Mouse (Mus musculus): ENCODE data around the gene Cenps. TPM values are rescaled to one million over a fixed set of nuclear protein-coding genes. Genes with fewer than 3 reads are reported as not detected.
A peak's percentile ranks its signal among the peaks of the same experiment; 100 is the strongest.
"Not testable (repeated sequence)": the region's sequence is repeated elsewhere in the genome, so short reads cannot be mapped to it uniquely, and the experiment has no call there.

The Cenps gene
- 10 to 100 TPM; 20.0 to 24.3 TPM for total RNA-seq (2021)

DNA sequence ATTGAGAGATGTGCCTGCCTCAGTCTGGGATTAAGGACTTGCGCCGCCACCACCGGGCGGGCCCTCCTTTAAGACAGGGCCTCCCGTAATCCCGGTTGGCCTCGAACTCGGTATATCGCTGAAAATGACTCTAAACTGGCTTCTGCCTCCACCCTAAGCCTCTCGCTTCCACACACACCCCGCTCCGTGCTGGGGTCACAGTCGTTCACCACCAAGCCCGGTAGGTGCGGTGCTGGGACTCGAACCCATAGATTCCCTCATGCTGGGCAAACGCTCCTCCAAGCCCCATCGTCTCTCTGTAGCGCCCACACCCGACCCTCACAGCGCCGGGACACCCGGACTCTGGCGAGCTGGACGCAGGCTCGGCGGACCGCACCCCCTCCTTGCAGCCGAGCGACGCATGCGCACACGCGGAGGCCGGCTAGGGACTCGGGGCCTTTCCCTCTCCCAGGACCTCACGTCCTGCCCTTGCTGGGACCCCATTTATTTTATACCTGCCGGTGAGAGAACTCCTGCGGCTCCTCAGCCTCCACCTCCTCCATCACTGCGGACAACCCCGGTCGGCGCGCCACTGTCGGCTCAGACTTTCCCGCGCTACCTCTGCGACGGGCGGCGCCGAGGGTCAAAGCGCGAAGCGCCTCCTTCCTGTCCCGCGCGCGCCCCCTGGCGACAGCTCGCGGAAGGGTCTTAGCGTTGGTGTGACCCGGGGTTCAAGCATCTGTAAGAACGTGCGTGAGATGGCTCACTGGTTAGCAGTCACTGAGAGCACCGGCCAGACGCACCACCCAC, at the start of gene Cenps:
TSS of gene Cenps (minus strand) at position 648 of the 789 bp plus-strand sequence.
- DNase-seq (ENCODE audit: low spot score in 2 of 2): peak; percentile 89
- intact Hi-C loops (cut with DNase I): no loop called here

DNA sequence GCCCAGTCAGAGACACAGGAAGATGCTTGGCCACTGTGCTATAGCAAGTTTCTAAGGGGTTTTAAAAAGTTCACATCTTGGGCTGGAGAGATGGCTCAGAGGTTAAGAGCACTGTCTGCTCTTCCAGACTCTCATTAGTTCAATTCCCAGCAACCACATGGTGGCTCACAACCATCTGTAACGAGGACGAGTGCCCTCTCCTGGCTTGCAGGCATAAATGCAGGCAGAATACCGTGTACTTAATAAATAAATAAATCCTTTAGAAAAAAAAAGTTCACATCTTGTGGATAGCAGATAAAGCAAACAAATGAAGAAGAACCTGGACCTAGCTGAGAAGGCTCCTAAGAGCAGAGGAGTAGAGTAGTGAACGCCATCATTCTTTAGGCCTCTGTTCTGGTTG, 45.3 kb upstream of the Cenps start:
- intact Hi-C loops (cut with DNase I): loop anchor here (5.0 kb wide), 1 partner anchor 40 kb away; no protein-coding TSS in a partner anchor
- DNase-seq (ENCODE audit: low spot score in 2 of 2): no peak

DNA sequence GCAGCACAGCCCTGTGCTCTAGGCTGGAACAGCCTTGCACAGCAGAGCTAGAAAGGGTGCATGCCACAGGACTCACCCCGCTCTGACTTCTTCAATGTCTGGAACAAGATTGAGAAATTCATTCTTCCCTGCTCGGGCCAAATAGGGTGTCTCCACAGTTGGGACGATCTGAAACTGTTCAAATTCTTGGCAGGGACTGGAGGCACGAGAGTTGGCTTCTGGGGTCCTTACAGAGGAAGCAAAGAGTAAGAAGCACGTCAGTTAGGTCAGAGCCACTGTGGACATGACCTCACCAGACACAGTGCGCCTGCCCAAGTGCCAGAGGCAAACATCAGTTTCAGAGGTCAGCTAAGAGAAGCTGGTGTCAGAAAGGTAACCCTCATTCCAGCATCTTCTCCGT, 44.8 kb upstream of the Cenps start:
- no peak for DNase-seq (ENCODE audit: low spot score in 2 of 2)
- intact Hi-C loops (cut with DNase I): loop anchor here (5.0 kb wide), 1 partner anchor 40 kb away; no protein-coding TSS in a partner anchor

DNA sequence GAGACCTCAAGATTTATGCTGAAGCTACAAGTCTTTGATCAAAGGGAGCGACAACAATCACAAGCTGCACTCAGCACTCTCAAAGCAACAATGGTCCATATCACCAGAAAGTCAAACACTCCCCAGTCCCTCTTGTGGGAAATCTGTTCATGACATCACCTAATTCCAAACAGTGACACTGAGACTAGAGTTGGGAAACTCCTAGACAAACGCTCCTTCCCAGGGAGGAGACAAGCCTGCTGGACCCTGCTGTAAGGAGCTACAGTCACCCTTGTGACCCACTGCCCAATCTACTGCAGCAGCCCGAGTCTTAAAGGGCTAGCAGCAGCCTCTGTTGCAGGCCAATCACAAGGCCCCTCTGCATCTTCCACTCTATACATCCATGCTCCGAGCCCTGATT, 42.1 kb upstream of the Cenps start:
- intact Hi-C loops (cut with DNase I): no loop called here
- no peak for DNase-seq (ENCODE audit: low spot score in 2 of 2)

DNA sequence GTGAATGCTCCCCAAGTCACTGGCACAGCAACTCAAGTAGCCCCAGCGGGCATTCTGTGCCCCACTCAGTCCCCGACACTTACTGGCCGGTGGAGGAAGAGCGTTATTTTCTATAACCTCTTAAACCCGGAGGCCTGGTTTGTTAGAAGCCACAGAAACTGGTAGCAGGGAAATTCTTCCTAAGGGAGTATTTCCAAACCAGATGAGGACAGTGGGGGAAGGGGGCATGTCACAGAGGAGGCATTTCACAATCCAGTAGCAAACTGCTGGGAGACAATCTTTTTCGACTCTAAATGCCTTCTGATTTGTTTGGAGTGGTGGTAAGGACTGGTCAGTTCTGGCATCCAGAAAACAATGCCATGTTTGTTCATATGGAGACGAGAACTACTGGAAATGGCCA, 41.7 kb upstream of the Cenps start:
- intact Hi-C loops (cut with DNase I): no loop called here
- DNase-seq (ENCODE audit: low spot score in 2 of 2): no peak

DNA sequence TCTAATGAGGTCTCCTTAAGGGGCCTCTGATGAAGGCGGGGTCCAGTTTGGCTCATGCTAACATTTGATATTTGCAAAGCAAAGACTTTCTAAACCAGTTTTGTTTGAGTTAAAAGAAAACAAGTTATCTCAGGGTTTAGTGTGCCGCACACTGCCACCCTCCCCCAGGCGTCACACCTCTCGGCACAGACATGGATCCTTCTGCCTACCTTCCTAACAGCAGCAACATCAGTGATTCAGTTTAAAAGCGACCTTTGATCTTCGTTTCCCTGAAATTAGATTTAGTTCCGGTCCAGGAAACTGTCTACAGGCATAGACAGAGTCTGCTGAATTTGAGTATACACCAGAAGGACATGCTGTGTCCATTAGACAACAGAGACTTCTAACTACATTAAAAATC, 40.9 kb upstream of the Cenps start:
- no peak for DNase-seq (ENCODE audit: low spot score in 2 of 2)
- intact Hi-C loops (cut with DNase I): no loop called here

DNA sequence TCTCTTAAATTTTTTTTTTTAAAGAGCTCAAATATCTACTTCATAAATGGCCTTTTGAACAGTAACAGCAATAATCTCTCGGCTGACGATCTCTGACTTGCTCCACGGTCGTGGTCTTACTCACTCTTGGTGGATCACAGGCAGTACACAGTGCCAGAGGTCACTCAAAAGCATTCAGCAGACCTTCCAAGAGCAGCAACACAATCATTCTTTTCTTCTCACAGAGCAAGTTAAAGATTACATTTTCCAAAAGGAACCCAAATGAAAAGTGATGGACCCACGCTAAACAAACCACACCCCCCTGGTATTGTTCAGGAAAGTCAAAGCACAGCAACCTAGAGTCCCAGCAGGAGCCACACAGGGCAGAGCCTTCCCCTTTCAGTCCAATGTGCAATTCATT, 39.6 kb upstream of the Cenps start:
- intact Hi-C loops (cut with DNase I): no loop called here
- no peak for DNase-seq (ENCODE audit: low spot score in 2 of 2)

DNA sequence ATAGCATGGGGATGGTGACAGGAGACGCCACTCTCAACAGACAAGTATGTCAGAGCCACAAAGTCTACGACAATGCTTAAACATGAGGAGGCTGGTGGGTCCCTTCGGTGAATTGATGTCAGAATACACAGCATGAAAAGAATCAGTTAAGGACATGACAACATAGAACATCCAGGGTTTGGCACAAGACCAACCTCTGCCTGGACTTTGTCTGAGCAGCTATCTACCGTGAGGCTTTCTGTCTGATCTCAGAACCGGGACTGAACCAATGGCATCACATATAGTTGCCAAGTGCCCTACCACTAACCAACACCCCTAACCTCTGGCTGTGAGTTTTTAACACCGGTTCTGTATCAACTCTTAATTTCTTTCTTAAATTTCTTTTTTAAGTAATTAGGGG, 39.2 kb upstream of the Cenps start:
- intact Hi-C loops (cut with DNase I): no loop called here
- no peak for DNase-seq (ENCODE audit: low spot score in 2 of 2)

DNA sequence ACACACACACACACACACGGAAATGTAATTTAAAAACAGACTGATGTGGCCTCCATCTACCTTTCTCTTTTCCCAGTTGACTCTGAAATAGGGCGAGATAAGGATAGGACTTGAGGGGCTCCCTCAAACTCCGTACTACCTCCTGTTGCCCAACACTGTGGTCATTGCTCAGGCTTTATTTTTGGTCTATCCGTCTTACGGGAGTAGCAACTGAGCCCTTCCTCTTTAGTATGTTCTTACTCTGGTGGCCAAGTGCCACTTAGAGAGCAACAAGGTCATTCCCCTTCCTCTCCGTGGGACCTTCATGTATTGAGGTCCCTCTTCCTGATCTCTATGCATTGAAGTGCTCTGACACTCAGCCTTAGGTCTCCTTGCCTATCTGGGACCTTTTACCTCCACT, 36.2 kb upstream of the Cenps start:
- intact Hi-C loops (cut with DNase I): no loop called here
- no peak for DNase-seq (ENCODE audit: low spot score in 2 of 2)

DNA sequence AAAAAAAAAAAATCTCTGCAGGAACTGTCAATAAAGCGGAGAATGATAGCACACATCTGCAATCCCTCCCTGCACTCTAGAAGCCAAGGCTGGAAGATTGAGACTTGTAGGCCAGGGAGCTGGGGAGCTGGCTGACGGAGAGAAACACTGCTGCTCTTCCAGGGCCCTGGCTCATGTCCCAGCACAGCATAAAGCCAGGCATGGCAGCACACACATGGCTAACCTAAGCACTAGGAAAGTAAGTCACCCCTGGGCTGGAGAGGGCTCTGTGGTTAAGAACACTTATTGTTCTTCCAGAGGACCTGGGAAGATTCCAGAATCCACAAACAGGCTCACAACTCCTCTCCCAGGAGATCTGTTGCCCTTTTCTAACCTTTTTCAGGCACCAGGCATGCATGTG, 35.2 kb upstream of the Cenps start:
- intact Hi-C loops (cut with DNase I): no loop called here
- no peak for DNase-seq (ENCODE audit: low spot score in 2 of 2)

DNA sequence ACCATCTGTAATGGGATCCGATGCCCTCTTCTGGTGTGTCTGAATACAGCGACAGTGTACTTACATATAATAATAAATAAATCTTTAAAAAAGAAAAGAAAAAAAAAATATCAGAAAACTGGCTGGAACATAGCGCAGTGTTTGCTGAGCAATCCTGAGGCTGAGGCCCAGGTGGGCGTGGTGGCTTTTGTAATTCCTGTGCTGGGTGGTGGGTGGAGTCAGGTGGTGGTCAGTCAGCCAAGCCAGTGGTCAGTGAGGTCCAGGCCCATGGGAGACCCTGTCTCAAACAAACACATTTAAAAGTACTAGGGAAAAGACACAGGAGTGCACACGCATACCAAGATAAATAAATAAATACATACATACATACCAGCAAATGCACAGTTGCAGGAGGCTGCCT, 34.7 kb upstream of the Cenps start:
- intact Hi-C loops (cut with DNase I): no loop called here

DNA sequence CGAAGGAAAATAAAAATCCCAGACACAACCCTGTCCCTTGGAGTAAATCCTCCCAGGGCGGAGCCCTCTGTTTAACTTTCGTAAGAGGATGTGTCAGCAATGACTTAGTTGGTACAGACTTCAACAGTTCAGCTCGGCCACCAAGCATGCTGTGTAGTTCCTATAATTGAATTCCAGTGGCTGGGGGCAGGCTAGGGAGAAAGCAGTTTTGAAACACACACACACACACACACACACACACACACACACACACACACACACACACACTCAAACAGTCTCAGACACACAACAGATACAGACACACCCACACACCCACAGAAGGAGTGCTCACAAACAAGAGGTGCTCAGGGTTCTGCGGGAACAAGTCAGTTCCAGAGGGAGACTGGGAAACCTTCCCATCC, 34.2 kb upstream of the Cenps start:
- intact Hi-C loops (cut with DNase I): no loop called here

More for the DNA sequence above, 34.7 kb upstream of the Cenps start:
- no peak for DNase-seq (ENCODE audit: low spot score in 2 of 2)

DNA sequence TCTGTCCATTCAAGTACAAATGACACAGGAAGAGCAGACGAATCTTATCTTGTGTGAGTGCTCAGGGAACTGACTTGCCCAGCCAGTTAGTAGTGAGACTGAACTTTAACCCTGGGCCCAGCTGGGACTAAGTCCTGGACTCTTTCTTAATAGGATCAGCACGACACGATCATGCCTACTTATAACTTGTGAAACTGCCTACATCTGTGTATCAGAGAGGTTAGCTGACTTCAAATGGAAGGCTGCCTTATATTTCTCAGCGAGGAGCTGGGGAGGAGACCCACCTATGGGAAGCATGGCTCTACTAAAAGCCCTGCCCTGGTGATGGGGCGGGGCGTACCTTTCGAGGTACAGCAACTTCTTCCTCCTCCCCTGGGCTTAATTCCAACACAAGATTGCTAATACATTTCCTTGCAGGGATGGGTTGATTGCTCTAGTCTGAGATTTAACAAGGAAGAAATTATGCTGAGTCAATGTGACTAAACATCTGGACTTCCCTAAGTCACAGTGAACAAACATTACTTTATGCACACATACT, 33.0 kb upstream of the Cenps start:
- DNase-seq (ENCODE audit: low spot score in 2 of 2): no peak
- intact Hi-C loops (cut with DNase I): no loop called here

More for the DNA sequence above, 34.2 kb upstream of the Cenps start:
- DNase-seq (ENCODE audit: low spot score in 2 of 2): no peak

DNA sequence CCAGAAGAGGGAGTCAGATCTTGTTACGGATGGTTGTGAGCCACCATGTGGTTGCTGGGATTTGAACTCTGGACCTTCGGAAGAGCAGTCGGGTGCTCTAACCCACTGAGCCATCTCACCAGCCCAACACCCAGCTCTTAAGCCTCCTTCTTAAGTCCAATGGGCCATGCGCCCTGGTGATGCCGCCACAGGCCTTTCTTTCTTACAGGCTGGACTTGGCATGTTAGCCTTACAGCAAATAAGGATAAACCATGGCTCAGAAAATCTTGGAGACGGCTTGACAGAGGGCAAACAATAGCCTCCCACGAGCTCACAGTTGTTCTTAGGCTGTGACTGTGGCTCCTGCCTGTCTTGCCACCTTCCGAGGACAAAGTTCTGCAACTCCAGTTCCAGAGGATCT, 32.5 kb upstream of the Cenps start:
- intact Hi-C loops (cut with DNase I); DNase-seq (ENCODE audit: low spot score in 2 of 2): not testable (repeated sequence)

DNA sequence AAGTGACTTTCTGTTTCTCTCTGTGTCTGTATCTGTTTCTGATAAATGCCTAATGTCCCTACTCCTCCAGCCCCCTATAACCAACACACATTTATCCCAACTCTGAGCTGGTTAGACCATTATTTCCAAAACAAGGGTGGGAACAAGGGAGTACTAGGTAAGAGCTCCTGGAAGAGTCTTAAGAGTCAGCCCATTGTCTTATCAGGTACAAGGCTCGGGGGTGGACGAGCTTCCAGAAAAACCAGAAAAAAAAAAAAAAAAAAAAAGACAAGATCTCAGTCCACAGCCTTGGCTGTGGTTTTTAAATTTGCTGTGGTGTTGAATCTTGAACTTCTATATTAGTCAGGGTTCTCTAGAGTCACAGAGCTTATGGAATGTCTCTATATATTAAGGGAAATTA, 30.6 kb upstream of the Cenps start:
- intact Hi-C loops (cut with DNase I): no loop called here
- no peak for DNase-seq (ENCODE audit: low spot score in 2 of 2)

DNA sequence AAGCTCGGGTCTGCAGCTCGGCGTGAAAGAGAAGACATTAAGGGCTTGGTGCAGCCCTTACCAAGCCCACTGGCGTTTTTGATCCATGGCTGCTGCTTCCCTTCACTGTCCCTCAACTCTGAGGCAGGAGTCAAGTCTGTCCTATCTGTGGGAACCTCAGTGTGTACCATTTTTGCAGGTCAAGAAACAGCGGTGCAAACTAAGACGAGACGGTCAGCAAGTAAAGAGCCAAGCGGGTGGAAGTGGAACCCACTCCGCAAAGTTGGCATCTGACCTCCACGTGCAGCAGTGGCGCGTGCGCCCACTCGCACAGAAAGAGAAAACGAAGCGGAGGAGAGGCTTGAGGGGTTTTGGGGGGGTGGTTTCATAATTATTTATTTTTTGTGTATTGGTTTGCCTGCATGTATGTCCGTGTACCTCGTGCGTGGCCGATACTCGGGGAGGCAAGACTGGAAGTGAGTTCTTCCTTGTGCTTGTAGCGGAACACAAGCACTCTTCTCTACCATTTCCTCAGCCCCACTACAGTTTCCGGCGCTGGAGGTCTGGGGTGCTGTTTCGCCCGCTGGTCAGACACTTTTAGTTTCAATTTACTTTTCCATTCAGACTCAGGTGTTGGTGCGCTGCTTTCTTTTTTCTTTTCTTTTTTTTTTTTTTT, 29.7 kb upstream of the Cenps start:
- peak in 1 of 2 experiments; percentile 23 for DNase-seq (ENCODE audit: low spot score in 2 of 2)
- intact Hi-C loops (cut with DNase I): no loop called here

DNA sequence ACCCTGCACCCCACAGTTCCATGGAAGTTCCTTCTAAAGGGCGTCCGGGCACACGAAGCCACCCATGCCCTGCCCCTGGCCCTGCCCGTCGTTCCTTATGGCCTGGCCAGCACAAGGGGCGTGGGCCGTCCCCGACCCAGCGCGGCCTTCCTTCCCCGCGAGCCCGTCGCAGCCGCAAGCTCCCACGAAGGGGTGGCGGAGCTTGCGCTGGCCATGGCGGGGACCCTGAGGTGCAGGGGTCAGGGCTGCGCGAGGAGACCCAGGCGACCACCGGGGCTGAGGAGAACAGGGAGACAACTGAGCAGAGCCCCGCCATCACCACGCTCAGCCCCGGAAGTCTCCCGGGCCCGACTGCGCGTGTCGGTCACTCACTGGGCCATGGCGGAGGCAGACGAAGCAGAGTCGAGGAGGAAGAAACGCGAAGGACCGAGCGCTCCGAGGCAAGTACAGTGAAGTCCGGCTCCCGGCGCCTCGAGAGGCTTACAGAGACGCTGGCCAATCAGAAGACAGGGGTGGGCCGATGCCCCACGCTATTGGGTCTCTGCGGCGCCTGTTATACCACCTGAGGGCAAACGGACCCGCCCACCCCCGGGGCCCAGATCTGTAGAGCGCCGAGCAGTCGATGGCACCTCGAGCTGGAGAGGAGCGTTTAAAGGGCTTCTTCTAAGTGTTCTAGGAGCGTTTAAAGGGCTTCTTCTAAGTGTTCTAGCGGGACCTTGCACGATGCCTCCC, 29.0 kb upstream of the Cenps start, which contains the start of gene Pgd:
TSS of gene Pgd (minus strand) at position 557 of the 732 bp plus-strand sequence.
- DNase-seq (ENCODE audit: low spot score in 2 of 2): peak; percentile 95 to 96
- intact Hi-C loops (cut with DNase I): no loop called here

DNA sequence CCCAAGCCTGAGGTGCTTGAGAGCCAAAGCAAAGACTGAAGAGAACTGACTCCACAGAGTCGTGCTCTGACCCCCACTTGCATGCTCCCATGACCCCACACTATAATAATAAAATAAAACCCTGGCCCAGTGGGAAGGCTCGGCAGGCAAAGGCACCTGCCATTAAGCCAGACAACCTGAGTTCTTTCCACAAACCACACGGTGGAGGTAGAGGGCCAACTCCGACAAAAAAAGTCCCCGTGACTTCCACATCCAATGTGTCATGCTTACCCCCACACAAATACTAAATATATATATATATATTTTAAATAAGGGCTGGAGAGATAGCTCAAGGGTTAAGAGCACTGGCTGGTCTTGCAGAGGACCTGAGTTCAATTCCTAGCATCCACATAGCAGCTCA, 26.7 kb upstream of the Cenps start:
- DNase-seq (ENCODE audit: low spot score in 2 of 2): no peak

DNA sequence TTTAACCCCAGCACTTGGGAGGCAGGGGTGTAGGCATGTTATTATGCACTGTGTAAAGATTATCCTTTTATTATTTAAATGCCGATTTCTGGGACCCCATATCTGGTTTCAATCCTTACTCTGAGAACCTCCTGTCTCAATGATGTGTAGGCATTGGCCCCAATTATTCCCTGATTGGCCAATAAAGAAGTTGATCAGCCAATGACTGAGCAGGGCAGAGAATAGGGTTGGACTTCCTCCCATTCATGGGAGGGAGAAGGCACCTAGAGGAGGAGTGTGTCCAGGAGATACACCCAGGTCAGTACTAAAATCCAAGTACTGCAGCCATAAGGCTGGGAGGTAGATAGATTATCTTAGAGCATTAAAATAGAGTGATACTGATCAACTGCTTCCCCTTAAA, 25.8 kb upstream of the Cenps start:
- intact Hi-C loops (cut with DNase I): no loop called here

More for the DNA sequence above, 26.7 kb upstream of the Cenps start:
- intact Hi-C loops (cut with DNase I): no loop called here

DNA sequence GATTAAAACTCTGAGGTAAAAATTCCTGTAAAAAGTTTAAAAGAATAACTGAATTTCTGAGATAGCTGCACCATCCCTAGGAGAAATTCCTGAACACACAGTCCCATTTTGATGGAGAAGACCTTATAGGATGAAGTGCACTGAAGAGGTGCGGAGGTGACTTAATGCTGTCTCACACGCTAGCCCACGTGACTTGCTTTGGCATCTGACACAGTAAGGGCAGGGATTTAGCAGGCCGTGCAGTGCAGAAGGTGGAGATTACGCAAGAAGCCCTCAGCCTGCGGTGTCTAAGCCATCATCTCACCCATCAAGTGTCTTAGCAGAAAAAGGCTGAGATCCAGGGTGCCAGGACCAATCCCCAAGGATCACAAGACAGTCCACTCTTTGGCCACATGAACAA, 23.7 kb upstream of the Cenps start:
- intact Hi-C loops (cut with DNase I): no loop called here
- DNase-seq (ENCODE audit: low spot score in 2 of 2): no peak

More for the DNA sequence above, 25.8 kb upstream of the Cenps start:
- DNase-seq (ENCODE audit: low spot score in 2 of 2): no peak

Data from left cerebral cortex, postnatal 36 days (tissue).